Mouse (Mus musculus): ENCODE results near the gene Sfi1. TPM values are rescaled to one million over a fixed set of nuclear protein-coding genes. Genes with fewer than 3 reads are reported as not detected.
A peak's percentile ranks its signal among the peaks of the same experiment; 100 is the strongest.
"Not testable (repeated sequence)": the region's sequence is repeated elsewhere in the genome, so short reads cannot be mapped to it uniquely, and the experiment has no call there.

Sfi1 gene
- total RNA-seq (2021): 10 to 100 TPM; 42.5 to 53.7 TPM
- long read RNA-seq, experiment 1, partial matches to known transcripts: 6 of 25 reads
- long read RNA-seq, experiment 1, other reads (novel, unspliced or antisense): 16 of 25 reads
- long read RNA-seq, experiment 2, transcript Sfi1-201 (32 exons, 3,898 nt): major isoform, 14 of 69 reads
- long read RNA-seq, experiment 2, partial matches to known transcripts: 14 of 69 reads
- long read RNA-seq, experiment 2, other reads (novel, unspliced or antisense): 37 of 69 reads

- no peak for DNase-seq (ENCODE audit: low spot score in 2 of 2)
These were observed at the start of gene Sfi1 for GRCm38 (mm10) chr11:3193363-3193762. Gene Sfi1 (minus strand): TSS chr11:3193463.

DNA sequence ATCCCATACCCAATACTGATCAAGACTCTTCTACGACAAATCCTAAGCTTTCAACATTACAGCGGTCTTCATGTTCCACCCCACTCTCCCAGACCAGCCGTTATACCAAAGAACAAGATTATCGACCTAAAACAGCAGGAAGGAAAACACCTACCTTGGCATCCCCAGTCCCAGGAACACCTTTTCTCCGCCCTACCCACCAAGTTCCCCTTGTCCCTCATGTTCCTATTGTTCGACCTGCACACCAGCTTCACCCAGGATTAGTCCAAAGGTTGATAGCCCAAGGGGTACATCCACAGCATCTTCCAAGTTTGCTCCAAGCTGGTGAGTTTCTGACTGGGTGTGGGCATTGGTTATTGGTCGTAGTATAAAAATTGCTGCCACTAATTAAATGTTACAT lies 49.1 kb upstream of the Sfi1 start:
- no peak for DNase-seq (ENCODE audit: low spot score in 2 of 2)

- DNase-seq (ENCODE audit: low spot score in 2 of 2): no peak
These were observed 42.0 kb upstream of the Sfi1 start for GRCm38 (mm10) chr11:3235277-3235676.

- no peak for DNase-seq (ENCODE audit: low spot score in 2 of 2)
These were observed 40.4 kb upstream of the Sfi1 start for GRCm38 (mm10) chr11:3233704-3234103.

GRCm38 (mm10) chr11:3232248-3232647 lies 39.0 kb upstream of the Sfi1 start:
- no peak for DNase-seq (ENCODE audit: low spot score in 2 of 2)

- no peak for DNase-seq (ENCODE audit: low spot score in 2 of 2)
These were observed 33.9 kb upstream of the Sfi1 start for GRCm38 (mm10) chr11:3227113-3227512.

GRCm38 (mm10) chr11:3223105-3223504 lies 29.8 kb upstream of the Sfi1 start:
- no peak for DNase-seq (ENCODE audit: low spot score in 2 of 2)

DNA sequence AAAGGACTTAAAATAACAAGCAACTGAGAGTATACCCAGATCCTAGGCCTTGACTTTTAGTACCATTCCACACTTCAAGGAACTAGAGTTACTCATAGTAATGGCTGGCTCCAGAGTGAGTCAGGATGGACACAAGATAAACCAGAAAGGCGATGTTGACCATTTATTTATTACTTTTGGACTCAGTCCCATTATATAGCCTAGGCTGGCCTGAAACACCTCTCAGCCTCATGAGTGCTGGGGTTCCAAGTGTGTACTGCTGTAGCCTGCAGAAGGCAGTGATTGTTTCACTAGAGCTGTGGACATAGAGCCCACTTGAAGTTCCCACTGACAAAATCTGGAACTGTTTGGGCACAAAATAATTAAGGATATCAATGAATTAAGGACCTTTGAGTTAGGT lies 19.3 kb upstream of the Sfi1 start:
- DNase-seq (ENCODE audit: low spot score in 2 of 2): no peak

GRCm38 (mm10) chr11:3206783-3207182 lies 13.5 kb upstream of the Sfi1 start:
- no peak for DNase-seq (ENCODE audit: low spot score in 2 of 2)

DNA sequence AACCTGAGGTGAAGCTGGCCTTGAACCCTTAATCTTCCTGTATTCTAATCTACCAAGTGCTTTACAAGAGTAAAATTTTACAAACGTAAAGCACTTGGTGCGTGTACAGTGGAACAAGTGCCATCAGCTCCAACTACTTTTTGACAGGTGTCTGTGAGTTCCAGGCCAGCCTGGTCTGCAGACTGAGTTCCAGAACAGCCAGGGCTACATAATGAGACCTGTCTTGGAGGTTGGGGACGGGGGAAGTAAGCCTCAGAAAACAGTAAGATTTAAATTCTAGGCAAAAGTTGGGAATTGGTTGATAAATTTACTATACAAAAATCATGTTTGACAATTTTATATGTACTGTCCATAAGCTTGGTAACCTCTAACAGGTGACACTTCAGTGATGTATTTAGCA lies 11.9 kb upstream of the Sfi1 start:
- no peak for DNase-seq (ENCODE audit: low spot score in 2 of 2)

DNA sequence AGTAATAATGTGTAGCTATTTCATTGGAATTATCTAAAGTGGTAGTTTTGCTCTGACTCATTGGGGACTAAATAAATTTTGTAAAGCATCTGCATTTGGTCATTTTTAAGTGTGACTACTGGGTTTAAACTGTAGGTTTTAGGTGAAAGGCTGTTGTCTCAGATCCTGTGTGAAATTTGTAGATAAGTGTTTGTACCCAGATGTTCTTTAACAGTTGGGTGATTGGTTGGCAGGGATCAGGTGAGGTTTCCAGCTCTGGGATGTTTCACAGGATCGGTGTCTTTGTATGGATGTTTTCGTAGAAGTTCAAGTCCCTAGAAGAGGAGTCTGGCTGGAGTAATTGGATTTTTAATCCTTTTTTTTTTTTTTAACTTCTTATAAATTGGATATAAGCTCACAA lies 10.5 kb upstream of the Sfi1 start:
- DNase-seq (ENCODE audit: low spot score in 2 of 2): no peak

GRCm38 (mm10) chr11:3202781-3203441 lies 9.6 kb upstream of the Sfi1 start:
- peak; percentile 47 to 56 for DNase-seq (ENCODE audit: low spot score in 2 of 2)

DNA sequence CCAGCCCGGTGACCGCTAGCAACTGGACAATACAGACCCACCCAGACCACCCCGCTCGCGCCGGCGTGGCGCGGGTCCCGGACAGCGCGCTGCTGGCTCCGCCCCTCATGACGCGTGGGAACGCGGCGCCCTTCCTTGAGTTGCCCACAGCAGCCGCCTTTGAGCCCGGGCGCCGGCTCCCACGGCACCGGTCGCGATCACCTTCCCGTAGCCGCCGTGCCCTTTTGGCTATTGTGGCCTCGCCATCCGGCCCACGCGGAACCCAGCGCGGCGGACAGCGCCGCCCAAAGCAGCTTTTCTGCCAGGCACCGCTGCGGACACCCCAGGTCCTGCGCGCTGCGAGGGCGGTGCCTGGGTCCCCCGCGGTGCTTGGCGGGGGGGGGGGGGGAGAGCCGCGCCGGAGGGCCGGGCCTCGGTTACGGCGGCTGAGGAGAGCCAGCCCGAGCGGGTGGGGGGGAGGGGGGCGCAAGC lies 9.0 kb upstream of the Sfi1 start, which contains the start of gene Eif4enif1:
Eif4enif1 (plus strand) TSS at position 162 of the 471 bp plus-strand sequence.
- DNase-seq (ENCODE audit: low spot score in 2 of 2): peak; percentile 91 to 92

DNA sequence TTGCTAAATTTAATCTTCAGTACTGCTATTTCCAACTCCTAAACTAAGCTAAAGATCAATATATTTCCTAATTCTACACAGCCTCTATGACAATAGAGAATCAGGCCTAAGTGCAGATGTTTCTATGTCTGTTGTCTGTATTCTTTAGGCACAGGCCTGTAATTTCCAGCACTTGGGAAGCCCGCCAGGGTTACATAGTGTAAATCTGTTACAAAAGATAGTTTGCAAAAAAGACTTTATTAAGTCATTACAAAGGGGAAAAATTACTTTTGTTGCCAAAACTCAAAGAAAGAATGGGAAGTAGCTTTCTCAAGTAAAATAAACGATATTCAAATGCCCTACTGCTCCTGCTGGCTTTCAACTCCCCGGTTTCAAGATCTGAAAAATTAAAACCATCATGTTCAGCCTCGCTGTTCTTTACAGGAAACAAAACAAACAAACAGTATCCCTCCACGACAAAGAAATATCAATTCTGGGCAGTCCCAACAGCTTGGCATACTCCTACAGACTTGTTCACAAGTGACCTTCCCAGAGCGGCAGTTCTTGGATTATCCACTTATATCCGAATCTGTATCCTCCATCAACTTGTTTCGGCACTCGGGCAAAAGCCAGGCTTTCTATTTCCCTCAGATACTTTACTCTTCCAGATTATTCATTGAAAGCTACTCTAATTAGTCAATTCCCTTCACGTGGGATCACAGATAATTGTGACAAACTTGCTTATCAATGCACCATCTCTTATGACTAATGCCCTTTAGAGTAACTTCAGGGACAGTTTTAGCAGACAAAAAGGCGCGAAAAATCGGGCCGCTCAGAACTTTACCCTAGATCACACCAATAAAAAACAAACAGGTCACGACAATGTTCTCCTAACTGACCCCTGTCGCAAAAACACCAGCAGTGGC lies 8.3 kb upstream of the Sfi1 start:
- DNase-seq (ENCODE audit: low spot score in 2 of 2): no peak

GRCm38 (mm10) chr11:3200636-3201035 lies 7.4 kb upstream of the Sfi1 start:
- not testable (repeated sequence) for DNase-seq (ENCODE audit: low spot score in 2 of 2)

GRCm38 (mm10) chr11:3182707-3183106 lies 10.6 kb downstream of the Sfi1 start:
- peak in 1 of 2 experiments; percentile 25 for DNase-seq (ENCODE audit: low spot score in 2 of 2)

DNA sequence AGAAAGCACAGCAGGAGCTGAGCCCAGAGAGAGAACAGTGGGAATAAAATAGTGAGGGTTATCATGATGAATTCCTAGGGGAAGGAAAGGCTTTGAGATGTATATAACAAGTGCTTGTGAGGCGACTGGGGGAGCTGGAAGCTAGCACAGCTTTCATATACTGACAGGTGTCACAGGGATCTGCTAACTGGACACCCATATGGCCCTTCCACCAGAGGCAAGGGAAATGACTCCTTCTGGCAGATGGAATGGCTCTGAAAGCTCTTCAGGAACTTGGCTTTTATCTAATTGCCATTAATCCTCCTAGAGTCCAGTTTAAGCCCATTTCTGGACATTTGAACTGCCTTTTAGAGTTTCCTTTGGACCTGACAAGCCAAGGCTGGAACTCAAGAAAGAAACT lies 11.3 kb downstream of the Sfi1 start:
- DNase-seq (ENCODE audit: low spot score in 2 of 2): not testable (repeated sequence)

GRCm38 (mm10) chr11:3181250-3181649 lies 12.0 kb downstream of the Sfi1 start:
- peak; percentile 74 to 86 for DNase-seq (ENCODE audit: low spot score in 2 of 2)

DNA sequence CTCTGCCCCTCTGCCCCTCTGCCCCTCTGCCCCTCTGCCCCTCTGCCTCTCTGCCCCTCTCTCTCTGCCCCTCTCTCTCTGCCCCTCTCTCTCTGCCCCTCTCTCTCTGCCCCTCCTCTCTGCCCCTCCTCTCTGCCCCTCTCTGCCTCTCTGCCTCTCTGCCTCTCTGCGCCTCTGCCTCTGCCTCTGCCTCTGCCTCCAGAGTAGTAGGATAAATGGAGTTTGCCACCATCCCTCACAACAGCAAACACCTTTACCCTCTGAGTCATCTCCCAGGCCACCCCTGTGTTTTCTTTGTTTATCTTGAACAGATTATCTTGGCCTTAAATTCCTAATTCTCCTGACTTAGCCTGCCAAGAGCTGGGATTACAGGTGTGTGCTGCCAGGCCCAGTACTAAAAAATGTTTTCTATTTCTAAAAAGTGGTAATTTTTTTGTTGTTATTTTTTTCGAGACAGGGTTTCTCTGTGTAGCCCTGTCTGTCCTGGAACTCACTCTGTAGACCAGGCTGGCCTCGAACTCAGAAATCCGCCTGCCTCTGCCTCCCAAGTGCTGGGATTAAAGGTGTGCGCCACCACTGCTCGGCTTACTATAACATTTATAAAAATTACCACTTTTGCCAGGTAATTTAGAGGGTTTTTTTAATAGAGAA lies 12.6 kb downstream of the Sfi1 start:
- DNase-seq (ENCODE audit: low spot score in 2 of 2): not testable (repeated sequence)

GRCm38 (mm10) chr11:3179726-3180092 lies 13.6 kb downstream of the Sfi1 start:
- DNase-seq (ENCODE audit: low spot score in 2 of 2): peak; percentile 32 to 50
